Mouse (Mus musculus) myocyte (in vitro differentiated cells): ENCODE measurements around the gene Creld2. TPM values are rescaled to one million over a fixed set of nuclear protein-coding genes. Genes with fewer than 3 reads are reported as not detected.

Experiments
- H3K27me3 ChIP-seq: one replicate; pipeline ENCODE4 v1.6.1; 2011; ENCODE audit not compliant: control insufficient read depth, insufficient read depth, insufficient read length
- H3K36me3 ChIP-seq: one replicate; pipeline ENCODE4 v1.6.1; 2011; ENCODE audit not compliant: control insufficient read depth, insufficient read depth
- H3K4me2 ChIP-seq: one replicate; pipeline ENCODE4 v1.6.1; 2011; ENCODE audit warnings: low read depth, control low read depth
- H3K4me3 ChIP-seq: one replicate; pipeline ENCODE4 v1.5.1; 2011; ENCODE audit warnings: mild to moderate bottlenecking, control low read depth, moderate library complexity
- H3K79me2 ChIP-seq: one replicate; pipeline ENCODE4 v1.6.1; 2011; ENCODE audit not compliant: control insufficient read depth, insufficient read depth
- H3ac ChIP-seq: one replicate; pipeline ENCODE4 v1.6.1; 2011; ENCODE audit not compliant: control insufficient read depth, insufficient read length
- MAX ChIP-seq: IDR thresholded peaks from one replicate; pipeline ENCODE4 v1.6.1; 2011; ENCODE audit warnings: low read depth, mild to moderate bottlenecking, control low read depth
- MYOD1 ChIP-seq, 3 experiments: IDR thresholded peaks; one replicate each; pipeline ENCODE4 v1.6.1; 2011; ENCODE audit warnings: control low read depth in 2 of 3, low read depth in 2 of 3, mild to moderate bottlenecking in 2 of 3, moderate library complexity in 1 of 3; ENCODE audit not compliant: insufficient read length in 2 of 3, control insufficient read depth in 1 of 3
- MYOG ChIP-seq, 3 experiments: IDR thresholded peaks; one replicate each; pipeline ENCODE4 v1.6.1; 2011; ENCODE audit warnings: control low read depth in 2 of 3, low read depth in 2 of 3, mild to moderate bottlenecking in 2 of 3; ENCODE audit not compliant: insufficient read length in 2 of 3, control insufficient read depth in 1 of 3, insufficient read depth in 1 of 3
- POLR2A ChIP-seq: IDR thresholded peaks from one replicate; pipeline ENCODE4 v1.6.1; 2011; ENCODE audit warnings: low read depth, mild to moderate bottlenecking, control low read depth, moderate library complexity; ENCODE audit not compliant: insufficient read length
- POLR2AphosphoS2 ChIP-seq: IDR thresholded peaks from one replicate; pipeline ENCODE4 v1.6.1; 2011; ENCODE audit warnings: low read depth, control low read depth; ENCODE audit not compliant: insufficient read length
- REST ChIP-seq: IDR thresholded peaks from one replicate; pipeline ENCODE4 v1.6.1; 2011; ENCODE audit warnings: mild to moderate bottlenecking, control low read depth, moderate library complexity; ENCODE audit not compliant: insufficient read depth, insufficient read length
- TCF12 ChIP-seq: IDR thresholded peaks from one replicate; pipeline ENCODE4 v1.6.1; 2011; ENCODE audit warnings: mild to moderate bottlenecking, control low read depth; ENCODE audit not compliant: poor library complexity, insufficient read depth, severe bottlenecking
- TCF3 ChIP-seq: IDR thresholded peaks from one replicate; pipeline ENCODE4 v1.6.1; 2011; ENCODE audit warnings: low read depth, control low read depth; ENCODE audit not compliant: insufficient read length
- USF1 ChIP-seq: IDR thresholded peaks from one replicate; pipeline ENCODE4 v1.6.1; 2011; ENCODE audit warnings: low read depth, mild to moderate bottlenecking, control low read depth, moderate library complexity
- polyA plus RNA-seq: library from polyadenylated mRNA; unstranded; fragments of >200 nt; fragmentation: generic; extraction: Trizol; gene quantifications from one replicate; pipeline ENCODE4 v1.2.1, GENCODE M21; 2012; ENCODE audit warnings: missing spikeins

The Creld2 gene
- polyA plus RNA-seq, 1 experiment = 49.3 TPM

GRCm38 (mm10) chr15:88865888-88866695 is 46.6 kb downstream of the Creld2 start:
- peak; percentile 35 for TF ChIP-seq POLR2AphosphoS2
- no peak for TF ChIP-seq MAX
- peak in 1 of 3 experiments; percentile 18 for TF ChIP-seq MYOG (IDR thresholded peaks at IDR 0.05; ENCODE audit: control insufficient read depth in 1 of 3, insufficient read depth in 1 of 3, insufficient read length in 2 of 3, low read depth in 2 of 3)
- TF ChIP-seq USF1 = no peak
- peak in 1 of 3 experiments; percentile 13 for TF ChIP-seq MYOD1 (IDR thresholded peaks at IDR 0.05; ENCODE audit: control insufficient read depth in 1 of 3, insufficient read length in 2 of 3, low read depth in 2 of 3)
- Histone ChIP-seq H3K36me3 (peaks cover 10% of the 10 kb centered on the region), H3K79me2 (peaks cover 12% of the 10 kb centered on the region), H3K27me3 (no peaks in the 10 kb centered on the region), H3K4me3 (no peak overlapping the region), H3ac (no peak overlapping the region), H3K4me2 (no peak overlapping the region)

- Histone ChIP-seq H3K27me3 (no peaks in the 10 kb centered on the region), H3ac (no peak overlapping the region), H3K4me2 (no peak overlapping the region), H3K36me3 (peaks cover 10% of the 10 kb centered on the region), H3K4me3 (no peak overlapping the region), H3K79me2 (peaks cover 12% of the 10 kb centered on the region)
- TF ChIP-seq POLR2AphosphoS2 = peak; percentile 32
- TF ChIP-seq POLR2A = peak; percentile 28
- no peak for TF ChIP-seq MAX
Measured at GRCm38 (mm10) chr15:88866934-88867356, 47.5 kb downstream of the Creld2 start.

- no peak overlapping the region for H3K4me2 ChIP-seq
- TF ChIP-seq POLR2AphosphoS2 (peak; percentile 51), TCF3 (no peak), USF1 (no peak)
- no peak overlapping the region for H3K4me3 ChIP-seq
- peaks cover 10% of the 10 kb centered on the region for H3K36me3 ChIP-seq
- peaks cover 12% of the 10 kb centered on the region for H3K79me2 ChIP-seq
- H3K27me3 ChIP-seq = no peaks in the 10 kb centered on the region
- H3ac ChIP-seq = no peak overlapping the region
Measured at GRCm38 (mm10) chr15:88867368-88868023, 48.0 kb downstream of the Creld2 start.

- H3K36me3 ChIP-seq = peaks cover 10% of the 10 kb centered on the region
- H3ac ChIP-seq = no peak overlapping the region
- no peaks in the 10 kb centered on the region for H3K27me3 ChIP-seq
- peaks cover 12% of the 10 kb centered on the region for H3K79me2 ChIP-seq
- TF ChIP-seq POLR2AphosphoS2 (peak; percentile 25), REST (no peak)
- H3K4me3 ChIP-seq = no peak overlapping the region
- H3K4me2 ChIP-seq = no peak overlapping the region
Measured at GRCm38 (mm10) chr15:88868024-88868742, 48.7 kb downstream of the Creld2 start.

GRCm38 (mm10) chr15:88870418-88871185 is 51.2 kb downstream of the Creld2 start:
- no peaks in the 10 kb centered on the region for H3K27me3 ChIP-seq
- H3K36me3 ChIP-seq = peaks cover 3% of the 10 kb centered on the region
- TF ChIP-seq MAX (no peak), MYOD1 (IDR thresholded peaks at IDR 0.05; ENCODE audit: control insufficient read depth in 1 of 3, insufficient read length in 2 of 3, low read depth in 2 of 3) (no peak), MYOG (IDR thresholded peaks at IDR 0.05; ENCODE audit: control insufficient read depth in 1 of 3, insufficient read depth in 1 of 3, insufficient read length in 2 of 3, low read depth in 2 of 3) (no peak), REST (no peak), TCF12 (no peak)
- H3K4me3 ChIP-seq = no peak overlapping the region
- H3ac ChIP-seq = no peak overlapping the region
- no peaks in the 10 kb centered on the region for H3K79me2 ChIP-seq
- no peak overlapping the region for H3K4me2 ChIP-seq
